Mouse (Mus musculus) neural tube, embryonic 12.5 days (tissue): ENCODE measurements around the gene Trio. TPM values are rescaled to one million over a fixed set of nuclear protein-coding genes. Genes with fewer than 3 reads are reported as not detected.

Experiments used
- ATAC-seq: fragments of 200-750 bp; cut with Nextera tagmentation; 2 replicates; pipeline ENCODE4 v1.8.0; 2017; ENCODE audit warnings: low read depth, mild to moderate bottlenecking, moderate TSS enrichment, moderate library complexity; ENCODE audit not compliant: low FRiP score
- H3K27ac ChIP-seq: fragments of 300-500 bp; sonication (generic); 2 replicates; pipeline ENCODE4 v1.5.1; 2016
- H3K27me3 ChIP-seq: fragments of 300-500 bp; sonication (generic); replicated peaks from 2 replicates; pipeline ENCODE4 v1.6.1; 2016; ENCODE audit warnings: mild to moderate bottlenecking
- H3K36me3 ChIP-seq: fragments of 300-500 bp; sonication (generic); 2 replicates; pipeline ENCODE4 v1.6.1; 2016; ENCODE audit warnings: mild to moderate bottlenecking
- H3K4me1 ChIP-seq: fragments of 300-500 bp; sonication (generic); 2 replicates; pipeline ENCODE4 v1.6.1; 2016
- H3K4me2 ChIP-seq: fragments of 300-500 bp; sonication (generic); replicated peaks from 2 replicates; pipeline ENCODE4 v1.6.1; 2016; ENCODE audit warnings: mild to moderate bottlenecking
- H3K4me3 ChIP-seq: fragments of 300-500 bp; sonication (generic); 2 replicates; pipeline ENCODE4 v1.5.1; 2016
- H3K9ac ChIP-seq: fragments of 300-500 bp; sonication (generic); 2 replicates; pipeline ENCODE4 v1.6.1; 2016; ENCODE audit warnings: mild to moderate bottlenecking
- H3K9me3 ChIP-seq: fragments of 300-500 bp; sonication (generic); 2 replicates; pipeline ENCODE4 v1.6.1; 2016; ENCODE audit warnings: mild to moderate bottlenecking
- WGBS: fragments of 180-500 bp; shearing (Covaris S2); methylation state at CpG from one replicate; pipeline ENCODE4 v1.1.7; 2016; 5-methylcytosine and 5-hydroxymethylcytosine counted together
- polyA plus RNA-seq: library from polyadenylated mRNA; unstranded; fragments of >200 nt; fragmentation: Nextera tagmentation; extraction: Ambion mirVana; gene quantifications from 2 replicates; pipeline ENCODE4 v1.2.1, GENCODE M21; 2016

Gene Trio
- polyA plus RNA-seq = 38.1 and 38.6 TPM in 2 replicates

DNA sequence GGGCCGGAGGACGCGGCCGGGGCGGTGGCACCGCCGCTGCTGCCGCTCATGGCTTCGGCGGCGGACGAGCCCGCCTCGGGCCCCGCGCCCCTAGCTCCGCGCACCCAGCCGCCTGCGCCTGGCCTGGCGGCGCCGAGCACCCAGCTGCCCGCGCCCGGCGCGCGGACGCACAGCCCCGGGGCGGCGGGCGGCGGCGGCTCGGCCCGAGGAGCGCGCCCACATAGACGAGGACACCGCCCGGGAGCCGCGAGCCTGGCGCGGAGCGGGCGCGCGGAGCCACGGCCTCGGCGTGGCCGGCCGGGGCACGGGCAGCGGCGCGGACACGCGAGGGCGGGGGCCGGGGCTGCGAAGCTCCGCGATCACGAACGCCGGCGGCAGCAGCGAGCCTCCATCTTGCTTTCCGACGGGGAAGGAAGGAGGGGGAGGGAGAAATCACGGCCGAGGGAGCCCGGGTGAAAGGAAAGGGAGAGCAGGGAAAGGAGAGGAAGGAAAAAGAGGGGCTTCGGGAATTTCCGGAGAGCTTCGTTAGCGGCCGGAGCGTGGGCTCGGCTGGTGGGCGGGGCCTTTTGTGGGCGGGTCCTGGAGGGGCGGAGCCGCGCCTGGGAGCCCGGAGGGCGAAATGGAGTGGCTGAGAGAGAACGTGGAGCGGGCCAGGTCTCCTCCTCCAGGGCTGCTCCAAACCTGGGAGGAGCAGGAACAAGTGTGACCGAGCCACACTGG is at the start of gene Trio:
Gene Trio (minus strand): TSS at position 402 of the 720 bp plus-strand sequence.
- H3K36me3 ChIP-seq = no peaks in the 10 kb centered on the region
- peak; percentile 91 for ATAC-seq
- no peaks in the 10 kb centered on the region for H3K9me3 ChIP-seq
- peak within 1 kb of the TSS; percentile 98 for H3K27ac ChIP-seq
- under 1% methylated on average over 92 of the region's 94 CpGs for WGBS
- peaks cover 30% of the 10 kb centered on the region for H3K4me1 ChIP-seq
- peak within 1 kb of the TSS; percentile 97 for H3K4me3 ChIP-seq
- H3K9ac ChIP-seq = peak within 1 kb of the TSS; percentile 98
- H3K4me2 ChIP-seq = peak within 1 kb of the TSS; percentile 92
- H3K27me3 ChIP-seq = no peaks in the 10 kb centered on the region

- H3K9me3 ChIP-seq = no peaks in the 10 kb centered on the region
- no peak overlapping the region for H3K4me3 ChIP-seq
- H3K4me1 ChIP-seq = no peaks in the 10 kb centered on the region
- H3K4me2 ChIP-seq = no peak overlapping the region
- no peaks in the 10 kb centered on the region for H3K27me3 ChIP-seq
- H3K36me3 ChIP-seq = no peaks in the 10 kb centered on the region
- WGBS = 87% methylated on average over 4 of the region's 4 CpGs
- no peak overlapping the region for H3K9ac ChIP-seq
- H3K27ac ChIP-seq = no peak overlapping the region
- ATAC-seq = no peak
These were observed 48.8 kb upstream of the Trio start for GRCm38 (mm10) chr15:28074416-28074970.

- no peak overlapping the region for H3K4me2 ChIP-seq
- WGBS = 27% methylated on average over 7 of the region's 7 CpGs
- H3K36me3 ChIP-seq = no peaks in the 10 kb centered on the region
- no peak overlapping the region for H3K4me3 ChIP-seq
- H3K9me3 ChIP-seq = no peaks in the 10 kb centered on the region
- no peak overlapping the region for H3K27ac ChIP-seq
- H3K4me1 ChIP-seq = no peaks in the 10 kb centered on the region
- ATAC-seq = no peak
- no peak overlapping the region for H3K9ac ChIP-seq
- no peaks in the 10 kb centered on the region for H3K27me3 ChIP-seq
These were observed 46.0 kb upstream of the Trio start for GRCm38 (mm10) chr15:28071601-28072000.

- Histone ChIP-seq H3K4me2 (peak overlapping the region; percentile 27), H3K4me3 (no peak overlapping the region), H3K36me3 (no peaks in the 10 kb centered on the region), H3K4me1 (no peaks in the 10 kb centered on the region), H3K9ac (no peak overlapping the region), H3K27me3 (no peaks in the 10 kb centered on the region), H3K27ac (no peak overlapping the region), H3K9me3 (no peaks in the 10 kb centered on the region)
- under 1% methylated on average over 12 of the region's 12 CpGs for WGBS
- no peak for ATAC-seq
These were observed 45.2 kb upstream of the Trio start for GRCm38 (mm10) chr15:28070771-28071419.

GRCm38 (mm10) chr15:28070221-28070620 is 44.6 kb upstream of the Trio start:
- Histone ChIP-seq H3K4me2 (peak overlapping the region; percentile 27; the same call in 1 of the 2 replicates), H3K27ac (no peak overlapping the region), H3K4me3 (no peak overlapping the region), H3K4me1 (no peaks in the 10 kb centered on the region), H3K36me3 (no peaks in the 10 kb centered on the region), H3K9ac (no peak overlapping the region), H3K27me3 (no peaks in the 10 kb centered on the region), H3K9me3 (no peaks in the 10 kb centered on the region)
- WGBS = 60% methylated on average over 5 of the region's 5 CpGs
- no peak for ATAC-seq

- Histone ChIP-seq H3K9ac (no peak overlapping the region), H3K9me3 (no peaks in the 10 kb centered on the region), H3K4me3 (no peak overlapping the region), H3K4me2 (no peak overlapping the region), H3K36me3 (no peaks in the 10 kb centered on the region), H3K27ac (no peak overlapping the region), H3K4me1 (no peaks in the 10 kb centered on the region), H3K27me3 (0 out of 2 replicates have a peak, but pooled peaks cover 2% of the 10 kb centered on the region)
- no peak for ATAC-seq
These were observed 41.7 kb upstream of the Trio start for GRCm38 (mm10) chr15:28067373-28067772.

DNA sequence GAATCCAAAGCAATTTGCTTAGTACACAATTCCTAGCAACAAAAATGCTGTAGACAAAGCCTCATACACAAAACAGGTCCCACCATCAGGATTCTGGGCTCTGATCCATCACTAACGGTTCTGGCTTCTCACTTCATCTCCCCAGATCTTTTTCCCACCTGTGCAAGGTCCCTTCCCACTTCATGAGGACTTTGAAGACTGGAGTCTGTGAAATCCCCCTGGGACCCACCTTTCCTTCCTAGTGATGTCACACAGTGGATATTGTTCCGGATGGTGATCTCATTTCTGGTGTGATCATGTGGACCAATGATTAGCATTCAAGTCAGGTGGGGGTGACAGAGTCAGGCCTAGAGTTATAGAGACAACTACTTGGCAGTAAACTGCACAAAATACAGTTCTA is 40.8 kb upstream of the Trio start:
- no peak for ATAC-seq
- H3K4me1 ChIP-seq = no peaks in the 10 kb centered on the region
- WGBS = 85% methylated on average over 2 of the region's 2 CpGs
- no peaks in the 10 kb centered on the region for H3K36me3 ChIP-seq
- no peak overlapping the region for H3K4me2 ChIP-seq
- no peaks in the 10 kb centered on the region for H3K9me3 ChIP-seq
- H3K9ac ChIP-seq = no peak overlapping the region
- no peak overlapping the region for H3K27ac ChIP-seq
- H3K4me3 ChIP-seq = no peak overlapping the region
- H3K27me3 ChIP-seq = 0 out of 2 replicates have a peak, but pooled peaks cover 2% of the 10 kb centered on the region

DNA sequence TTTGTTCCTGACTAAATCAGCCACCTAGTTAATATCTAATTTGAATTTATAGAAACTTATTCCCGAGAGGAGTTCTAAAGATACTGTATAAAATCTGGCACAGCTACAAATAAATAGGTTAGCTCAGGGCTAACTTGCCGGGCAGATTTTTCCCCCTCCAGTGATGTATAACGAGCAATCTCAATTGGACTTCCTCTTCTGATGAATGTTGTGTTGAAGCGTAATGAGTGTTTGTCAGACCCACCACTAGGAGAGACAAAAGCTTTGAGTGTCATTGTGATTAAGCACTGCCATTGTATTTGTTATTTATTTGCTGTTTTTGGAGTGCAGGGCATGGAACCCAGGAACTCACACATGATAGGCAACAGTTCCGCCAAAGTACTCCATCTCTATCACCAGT is 39.9 kb upstream of the Trio start:
- WGBS = 42% methylated on average over 5 of the region's 5 CpGs
- no peaks in the 10 kb centered on the region for H3K36me3 ChIP-seq
- H3K27me3 ChIP-seq = 0 out of 2 replicates have a peak, but pooled peaks cover 2% of the 10 kb centered on the region

DNA sequence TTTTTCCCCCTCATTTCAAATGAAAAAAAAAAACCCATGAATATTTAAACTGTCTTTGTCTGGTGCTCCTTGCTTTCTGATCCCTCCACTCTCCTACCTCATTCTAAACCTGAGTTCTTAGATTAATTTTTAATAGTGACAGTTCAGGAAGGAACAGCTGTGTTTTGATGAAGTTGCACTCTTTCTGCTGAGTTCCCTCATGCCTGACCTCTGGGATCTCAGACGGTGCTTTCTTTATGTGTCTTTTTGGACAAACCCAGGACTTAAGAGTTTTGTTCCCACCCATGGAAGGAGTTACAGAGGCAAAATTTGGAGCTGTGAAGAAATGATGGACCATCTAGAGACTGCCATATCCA is 39.1 kb upstream of the Trio start:
- 14% methylated on average over 1 of the region's 1 CpGs for whole genome bisulfite sequencing
- Histone ChIP-seq H3K27ac (no peak overlapping the region), H3K36me3 (no peaks in the 10 kb centered on the region), H3K4me1 (peaks cover 5% of the 10 kb centered on the region; the same call in 1 of the 2 replicates), H3K9ac (no peak overlapping the region), H3K9me3 (no peaks in the 10 kb centered on the region), H3K27me3 (0 out of 2 replicates have a peak, but pooled peaks cover 2% of the 10 kb centered on the region), H3K4me3 (no peak overlapping the region), H3K4me2 (no peak overlapping the region)
- no peak for ATAC-seq

More for the DNA sequence above, 39.9 kb upstream of the Trio start:
- Histone ChIP-seq H3K4me3 (no peak overlapping the region), H3K9ac (no peak overlapping the region), H3K27ac (no peak overlapping the region), H3K4me2 (no peak overlapping the region), H3K4me1 (0 out of 2 replicates have a peak, but pooled peaks cover under 1% of the 10 kb centered on the region), H3K9me3 (no peaks in the 10 kb centered on the region)
- no peak for ATAC-seq

GRCm38 (mm10) chr15:28064081-28064732 is 38.6 kb upstream of the Trio start:
- no peaks in the 10 kb centered on the region for H3K9me3 ChIP-seq
- H3K36me3 ChIP-seq = no peaks in the 10 kb centered on the region
- no peak overlapping the region for H3K9ac ChIP-seq
- no peak overlapping the region for H3K4me3 ChIP-seq
- ATAC-seq = no peak
- H3K4me2 ChIP-seq = no peak overlapping the region
- H3K4me1 ChIP-seq = peaks cover 5% of the 10 kb centered on the region; the same call in 1 of the 2 replicates
- H3K27me3 ChIP-seq = 0 out of 2 replicates have a peak, but pooled peaks cover 2% of the 10 kb centered on the region
- H3K27ac ChIP-seq = no peak overlapping the region
- WGBS = 50% methylated on average over 13 of the region's 13 CpGs

GRCm38 (mm10) chr15:28063466-28063865 is 37.8 kb upstream of the Trio start:
- H3K27ac ChIP-seq = no peak overlapping the region
- no peak for ATAC-seq
- no peak overlapping the region for H3K4me2 ChIP-seq
- no peaks in the 10 kb centered on the region for H3K36me3 ChIP-seq
- H3K9ac ChIP-seq = no peak overlapping the region
- no peaks in the 10 kb centered on the region for H3K9me3 ChIP-seq
- no peak overlapping the region for H3K4me3 ChIP-seq
- H3K27me3 ChIP-seq = 0 out of 2 replicates have a peak, but pooled peaks cover 2% of the 10 kb centered on the region
- H3K4me1 ChIP-seq = peaks cover 5% of the 10 kb centered on the region; the same call in 1 of the 2 replicates
- 93% methylated on average over 2 of the region's 2 CpGs for WGBS

- no peak overlapping the region for H3K9ac ChIP-seq
- no peak for ATAC-seq
- no peak overlapping the region for H3K27ac ChIP-seq
- H3K4me1 ChIP-seq = peaks cover 5% of the 10 kb centered on the region; the same call in 1 of the 2 replicates
- H3K9me3 ChIP-seq = no peaks in the 10 kb centered on the region
- no peaks in the 10 kb centered on the region for H3K36me3 ChIP-seq
- no peak overlapping the region for H3K4me3 ChIP-seq
- no peak overlapping the region for H3K4me2 ChIP-seq
- H3K27me3 ChIP-seq = 0 out of 2 replicates have a peak, but pooled peaks cover 2% of the 10 kb centered on the region
- 98% methylated on average over 3 of the region's 3 CpGs for WGBS
These were observed 36.4 kb upstream of the Trio start for GRCm38 (mm10) chr15:28062016-28062415.
